Mouse (Mus musculus) left cerebral cortex, adult 6 months (tissue): Measurements from ENCODE around the gene Kbtbd12. TPM values are rescaled to one million over a fixed set of nuclear protein-coding genes. Genes with fewer than 3 reads are reported as not detected.

Experiments
- long read RNA-seq, 2 experiments: library from polyadenylated mRNA; unstranded; transcript quantifications; one replicate each; pipeline ENCODE4 v2.0.0; 2019 to 2020
- polyA plus RNA-seq: library from polyadenylated mRNA; unstranded; fragments of <200 nt; fragmentation: Nextera tagmentation; gene quantifications from 2 replicates; pipeline ENCODE4 v1.2.3, GENCODE M21; 2021

Kbtbd12 gene
- 0.50 and 0.72 TPM in 2 replicates for polyA plus RNA-seq
- long read RNA-seq, experiment 1, partial matches to known transcripts = 0 of 3 reads
- long read RNA-seq, experiment 1, other reads (novel, unspliced or antisense) = 2 of 3 reads
- long read RNA-seq, experiment 2, partial matches to known transcripts = 0 of 1 reads
- long read RNA-seq, experiment 2, other reads (novel, unspliced or antisense) = 0 of 1 reads

DNA sequence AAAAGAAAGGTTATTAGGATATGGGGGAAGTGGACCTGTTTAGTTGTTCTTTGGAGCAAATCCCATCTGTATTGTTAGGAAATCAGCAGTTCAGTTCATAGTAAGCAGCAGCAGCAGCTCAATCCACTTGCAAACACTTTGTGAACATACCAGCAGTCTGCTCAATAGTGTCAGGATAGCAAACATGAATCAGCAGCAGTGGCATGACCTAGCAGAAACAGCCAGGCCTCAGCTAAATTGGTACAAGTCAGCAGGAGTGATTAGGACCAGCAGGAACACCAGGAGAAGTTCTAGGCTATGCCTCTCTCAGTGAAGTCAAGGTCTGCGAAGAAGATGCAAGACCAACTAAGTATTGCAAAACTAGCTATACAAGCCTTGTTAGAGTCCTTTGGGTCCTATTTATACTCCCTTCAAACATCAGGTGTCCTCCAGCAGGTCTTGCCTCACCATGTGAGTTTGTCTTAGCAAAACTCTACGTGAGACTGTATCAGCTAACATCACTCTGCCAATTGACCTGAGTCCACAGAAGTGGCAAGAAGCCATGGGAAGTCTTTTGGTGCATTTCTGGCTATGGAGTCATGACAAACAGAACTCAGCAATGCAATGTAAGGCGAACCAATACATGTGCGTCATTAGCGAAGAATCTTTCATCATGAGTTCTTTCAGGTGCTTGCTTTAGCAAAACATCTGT is at the start of gene Kbtbd12:
TSS of gene Kbtbd12 (minus strand) at position 340 of the 691 bp plus-strand sequence.

DNA sequence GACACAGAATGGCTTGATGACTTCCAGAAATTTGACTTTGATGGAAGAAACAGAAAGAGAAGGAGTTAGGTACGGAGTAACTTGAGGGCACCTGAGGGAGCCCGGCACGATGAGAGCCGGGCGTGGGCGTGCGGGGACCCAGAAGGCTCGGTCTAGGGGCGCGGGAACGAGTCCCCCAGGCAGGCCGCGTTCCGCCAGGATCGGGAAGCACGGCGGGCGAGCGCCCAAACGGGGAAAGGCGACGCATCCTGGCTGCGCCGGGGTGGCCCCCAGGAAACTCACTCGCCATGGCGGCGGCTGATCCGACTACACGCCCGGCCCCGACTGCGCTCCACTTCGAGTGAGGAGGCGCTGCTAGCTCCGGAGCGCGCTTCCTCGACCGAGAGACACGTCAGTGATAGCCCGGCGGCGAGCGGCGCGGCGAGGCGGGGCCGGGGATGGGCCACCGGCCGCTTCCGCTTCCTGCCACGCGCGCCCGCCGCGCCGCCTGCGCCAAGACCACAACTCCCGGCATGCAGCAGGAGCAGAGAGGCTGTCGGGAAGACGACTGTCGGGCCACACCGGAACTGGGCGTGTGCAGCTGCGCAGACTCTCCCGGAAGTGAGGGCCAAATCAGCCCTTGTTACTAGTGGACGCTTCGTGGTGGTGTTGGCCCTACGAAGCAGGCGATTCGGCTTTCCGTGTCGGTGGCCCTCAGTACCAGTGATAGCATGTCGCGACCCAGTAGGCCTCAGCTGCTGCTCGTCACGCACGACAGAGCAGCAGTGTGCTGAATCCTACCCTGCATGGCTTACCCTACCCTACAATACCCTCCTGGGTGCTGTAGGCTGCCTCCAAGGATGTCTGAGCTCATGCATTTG is 119.1 kb downstream of the Kbtbd12 start, which contains the start of gene Sec61a1:
TSS of gene Sec61a1 (minus strand) at position 502 of the 860 bp plus-strand sequence.

Other genes with a start within 250 kb of the Kbtbd12 start
- gene Eefsec, start 191.4 kb downstream of the Kbtbd12 start, polyA plus RNA-seq = 29.8 and 31.0 TPM in 2 replicates
- 63.5 and 80.4 TPM in 2 replicates for gene Ruvbl1, start 172.5 kb downstream of the Kbtbd12 start, polyA plus RNA-seq
- gene Sec61a1, start 119.0 kb downstream of the Kbtbd12 start, polyA plus RNA-seq = 48.1 and 62.8 TPM in 2 replicates
- 270 and 347 TPM in 2 replicates for gene Mgll, start 86.5 kb upstream of the Kbtbd12 start, polyA plus RNA-seq
- 34.1 and 41.0 TPM in 2 replicates for gene Abtb1, start 204.0 kb upstream of the Kbtbd12 start, polyA plus RNA-seq
- 61.6 and 221 TPM in 2 replicates for gene Podxl2, start 237.1 kb upstream of the Kbtbd12 start, polyA plus RNA-seq